Mouse (Mus musculus): ENCODE data around the gene 1700012B09Rik. TPM values are rescaled to one million over a fixed set of nuclear protein-coding genes. Genes with fewer than 3 reads are reported as not detected.

The 1700012B09Rik gene
- total and polyA plus RNA-seq, 3 experiments: not detected

GRCm38 (mm10) chr9:14715258-14715657 is 55.6 kb downstream of the 1700012B09Rik start:
- no peak overlapping the region for H3K9ac ChIP-seq (ENCODE audit: control insufficient read depth, low read depth, low read length, poor library complexity, severe bottlenecking)
- no peaks in the 10 kb centered on the region for H3K9me3 ChIP-seq (replicated peaks; ENCODE audit: insufficient read depth, low read length)
- no peak for DNase-seq (ENCODE audit: low read depth, low spot score)
- H3K4me3 ChIP-seq (ENCODE audit: control insufficient read depth in 1 of 2, insufficient read depth in 1 of 2, low read depth in 2 of 2, low read length in 2 of 2): no peak overlapping the region
- H3K27ac ChIP-seq (ENCODE audit: control insufficient read depth, low read depth, low read length): no peak overlapping the region
- 0 out of 4 replicates have a peak, but pooled peaks of 1 of the 2 experiments have one; percentile 33 for TF ChIP-seq POLR2A (IDR thresholded peaks at IDR 0.05; ENCODE audit: control insufficient read depth in 1 of 2, insufficient read depth in 1 of 2, low read depth in 1 of 2, low read length in 2 of 2, poor library complexity in 1 of 2)
- no peak for TF ChIP-seq NRF1 (IDR thresholded peaks at IDR 0.05; ENCODE audit: insufficient read depth, low read depth, low read length, poor library complexity, severe bottlenecking)
- H3K36me3 ChIP-seq (ENCODE audit: control insufficient read depth in 1 of 2, insufficient read depth in 2 of 2, low read length in 2 of 2): peaks cover 6 to 16% of the 10 kb centered on the region in 2 experiments; a peak in 3 of 4 replicates
- H3K27me3 ChIP-seq (ENCODE audit: control insufficient read depth in 1 of 2, insufficient read depth in 2 of 2, low read length in 2 of 2): no peaks in the 10 kb centered on the region; a peak in 1 of 4 replicates
- H3K79me2 ChIP-seq (ENCODE audit: control insufficient read depth, insufficient read depth, low read length, poor library complexity): no peaks in the 10 kb centered on the region
- peaks cover 12 to 14% of the 10 kb centered on the region in 2 experiments for H3K4me1 ChIP-seq (ENCODE audit: control insufficient read depth in 1 of 2, insufficient read depth in 2 of 2, low read length in 2 of 2)

DNA sequence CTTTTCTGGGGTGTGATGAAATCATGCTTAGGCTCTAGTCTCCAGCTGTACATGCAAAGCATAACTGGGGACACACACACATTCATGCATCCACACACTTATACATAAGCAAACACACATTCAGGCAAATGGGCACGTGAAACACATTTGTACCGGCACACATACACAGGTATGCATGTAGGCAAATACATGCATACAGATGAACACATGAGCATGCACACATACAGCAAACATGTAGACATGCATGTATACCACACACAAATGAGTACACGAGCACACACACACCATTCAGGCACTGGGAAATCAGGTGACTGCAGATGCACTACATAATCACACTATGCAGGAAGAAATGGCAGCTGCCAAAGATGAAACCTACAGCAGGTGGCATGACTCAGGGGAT is 59.9 kb downstream of the 1700012B09Rik start:
- Histone ChIP-seq H3K9ac (ENCODE audit: control insufficient read depth, low read depth, low read length, poor library complexity, severe bottlenecking) (no peak overlapping the region), H3K27ac (ENCODE audit: control insufficient read depth, low read depth, low read length) (no peak overlapping the region), H3K36me3 (ENCODE audit: control insufficient read depth in 1 of 2, insufficient read depth in 2 of 2, low read length in 2 of 2) (peaks cover 0 to 6% of the 10 kb centered on the region in 2 experiments; a peak in 1 of 4 replicates), H3K4me1 (ENCODE audit: control insufficient read depth in 1 of 2, insufficient read depth in 2 of 2, low read length in 2 of 2) (no peaks in the 10 kb centered on the region; a peak in 1 of 4 replicates), H3K4me3 (ENCODE audit: control insufficient read depth in 1 of 2, insufficient read depth in 1 of 2, low read depth in 2 of 2, low read length in 2 of 2) (no peak overlapping the region), H3K9me3 (replicated peaks; ENCODE audit: insufficient read depth, low read length) (no peaks in the 10 kb centered on the region), H3K27me3 (ENCODE audit: control insufficient read depth in 1 of 2, insufficient read depth in 2 of 2, low read length in 2 of 2) (peaks cover 0 to 2% of the 10 kb centered on the region in 2 experiments; a peak in 2 of 4 replicates), H3K79me2 (ENCODE audit: control insufficient read depth, insufficient read depth, low read length, poor library complexity) (no peaks in the 10 kb centered on the region)
- TF ChIP-seq POLR2AphosphoS5 (IDR thresholded peaks at IDR 0.05; ENCODE audit: borderline replicate concordance, low read depth, low read length) (peak; percentile 91; the same call in 1 of the 2 replicates), MEF2A (IDR thresholded peaks at IDR 0.05; ENCODE audit: extremely low read depth, insufficient replicate concordance, low read depth, low read length, poor library complexity, severe bottlenecking) (no peak)
- DNase-seq (ENCODE audit: low read depth, low spot score): no peak

Other genes with a start within 250 kb of the 1700012B09Rik start
- gene Amotl1, start 126.0 kb downstream of the 1700012B09Rik start, total RNA-seq (2012; rRNA removed): 9.1 and 9.3 TPM in 2 replicates
- gene Amotl1, start 126.0 kb downstream of the 1700012B09Rik start, polyA plus RNA-seq (2012; ENCODE audit: insufficient read depth in 1 of 2, insufficient read length in 2 of 2, low read depth in 1 of 2, low replicate concordance in 2 of 2, missing spikeins in 1 of 2): 1 to 10 TPM in 1 of 2 experiments, not detected in 1; 7.4 TPM
- gene Piwil4, start 30.3 kb downstream of the 1700012B09Rik start, total RNA-seq (2012; rRNA removed): 30.8 and 31.7 TPM in 2 replicates
- gene Piwil4, start 30.3 kb downstream of the 1700012B09Rik start, polyA plus RNA-seq (2012; ENCODE audit: insufficient read depth in 1 of 2, insufficient read length in 2 of 2, low read depth in 1 of 2, low replicate concordance in 2 of 2, missing spikeins in 1 of 2): 10 to 100 TPM in 1 of 2 experiments, not detected in 1; 24.8 TPM
- gene Fut4, start 18.6 kb downstream of the 1700012B09Rik start, total RNA-seq (2012; rRNA removed): 7.2 and 8.7 TPM in 2 replicates
- gene Fut4, start 18.6 kb downstream of the 1700012B09Rik start, polyA plus RNA-seq (2012; ENCODE audit: insufficient read depth in 1 of 2, insufficient read length in 2 of 2, low read depth in 1 of 2, low replicate concordance in 2 of 2, missing spikeins in 1 of 2): 10 to 100 TPM in 1 of 2 experiments, not detected in 1; 11.2 TPM
- gene Mre11a, start 13.6 kb upstream of the 1700012B09Rik start, total RNA-seq (2012; rRNA removed): 113 and 123 TPM in 2 replicates
- 100 to 1,000 TPM in 1 of 2 experiments, 10 to 100 TPM in 1; 88.1 to 288 TPM for gene Mre11a, start 13.6 kb upstream of the 1700012B09Rik start, polyA plus RNA-seq (2012; ENCODE audit: insufficient read depth in 1 of 2, insufficient read length in 2 of 2, low read depth in 1 of 2, low replicate concordance in 2 of 2, missing spikeins in 1 of 2)
- 96.4 and 108 TPM in 2 replicates for gene Ankrd49, start 13.8 kb upstream of the 1700012B09Rik start, total RNA-seq (2012; rRNA removed)
- 100 to 1,000 TPM; 108 to 139 TPM for gene Ankrd49, start 13.8 kb upstream of the 1700012B09Rik start, polyA plus RNA-seq (2012; ENCODE audit: insufficient read depth in 1 of 2, insufficient read length in 2 of 2, low read depth in 1 of 2, low replicate concordance in 2 of 2, missing spikeins in 1 of 2)
- gene Gpr83, start 89.2 kb upstream of the 1700012B09Rik start, total RNA-seq (2012; rRNA removed): 0.04 TPM in 1 of 2 replicates, not detected in the other
- gene Gpr83, start 89.2 kb upstream of the 1700012B09Rik start, polyA plus RNA-seq (2012; ENCODE audit: insufficient read depth in 1 of 2, insufficient read length in 2 of 2, low read depth in 1 of 2, low replicate concordance in 2 of 2, missing spikeins in 1 of 2): not detected
- gene Izumo1r, start 132.9 kb upstream of the 1700012B09Rik start, total RNA-seq (2012; rRNA removed): not detected in 2 replicates
- gene Izumo1r, start 132.9 kb upstream of the 1700012B09Rik start, polyA plus RNA-seq (2012; ENCODE audit: insufficient read depth in 1 of 2, insufficient read length in 2 of 2, low read depth in 1 of 2, low replicate concordance in 2 of 2, missing spikeins in 1 of 2): not detected

All from MEL (cell line).